Mouse (Mus musculus): Measurements from ENCODE around the gene Wdr43.

The Wdr43 gene

DNA sequence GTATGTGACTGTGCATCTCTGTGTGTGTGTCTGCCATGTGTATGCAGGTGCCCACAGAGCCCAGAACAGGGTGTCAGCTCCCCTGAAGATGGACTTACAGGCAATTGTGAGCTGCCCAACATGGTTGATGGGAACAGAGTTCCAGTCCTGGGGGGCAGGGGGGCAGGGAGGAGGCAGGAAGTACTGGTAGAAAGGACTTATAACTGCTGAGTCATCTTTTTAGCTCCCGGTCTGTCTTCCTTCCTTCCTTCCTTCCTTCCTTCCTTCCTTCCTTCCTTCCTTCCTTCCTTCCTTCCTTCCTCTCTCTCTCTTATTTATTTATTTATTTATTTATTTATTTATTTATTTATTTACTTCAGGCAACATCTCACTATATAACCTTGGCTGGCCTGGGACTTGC lies 48.5 kb downstream of the Wdr43 start:
- no peak for DNase-seq

DNA sequence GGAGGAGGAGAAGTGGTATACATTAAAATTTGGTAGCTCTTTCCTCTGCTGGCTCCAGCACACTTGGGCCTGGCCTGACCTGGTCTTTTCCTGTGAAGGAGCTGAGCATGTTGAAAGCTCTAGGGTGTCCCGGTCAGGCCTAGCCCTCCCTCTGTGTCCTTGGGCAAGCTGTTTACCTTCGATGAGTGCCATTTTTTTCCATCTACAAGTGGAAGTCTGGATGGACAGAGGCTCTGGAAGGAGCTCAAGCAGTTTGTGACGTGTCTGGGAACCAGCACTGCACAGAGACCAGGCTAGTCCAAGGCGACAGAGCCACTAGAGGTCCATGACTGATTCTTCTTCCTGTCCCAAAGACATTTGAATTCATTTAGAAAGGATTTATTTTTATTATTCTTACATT lies 49.5 kb downstream of the Wdr43 start:
- DNase-seq, result no peak

DNA sequence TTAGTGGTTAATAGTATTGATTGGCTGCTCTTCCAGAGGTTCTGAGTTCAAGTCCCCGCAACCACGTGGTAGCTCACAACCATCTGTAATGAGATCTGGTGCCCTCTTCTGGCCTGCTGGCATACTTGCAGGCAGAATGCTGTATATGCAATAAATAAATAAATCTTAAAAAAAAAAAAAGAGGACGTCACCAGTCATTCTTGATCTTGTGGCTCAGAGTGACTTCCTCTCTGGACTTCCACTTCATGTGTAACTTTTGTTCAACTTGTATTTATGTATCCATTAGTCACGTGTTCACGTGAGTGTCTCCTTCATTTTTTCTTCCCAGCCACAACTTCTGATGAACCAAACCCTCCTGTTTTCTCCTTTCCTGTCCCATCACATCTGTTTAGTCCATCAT lies 53.8 kb downstream of the Wdr43 start:
- DNase-seq, result no peak

DNA sequence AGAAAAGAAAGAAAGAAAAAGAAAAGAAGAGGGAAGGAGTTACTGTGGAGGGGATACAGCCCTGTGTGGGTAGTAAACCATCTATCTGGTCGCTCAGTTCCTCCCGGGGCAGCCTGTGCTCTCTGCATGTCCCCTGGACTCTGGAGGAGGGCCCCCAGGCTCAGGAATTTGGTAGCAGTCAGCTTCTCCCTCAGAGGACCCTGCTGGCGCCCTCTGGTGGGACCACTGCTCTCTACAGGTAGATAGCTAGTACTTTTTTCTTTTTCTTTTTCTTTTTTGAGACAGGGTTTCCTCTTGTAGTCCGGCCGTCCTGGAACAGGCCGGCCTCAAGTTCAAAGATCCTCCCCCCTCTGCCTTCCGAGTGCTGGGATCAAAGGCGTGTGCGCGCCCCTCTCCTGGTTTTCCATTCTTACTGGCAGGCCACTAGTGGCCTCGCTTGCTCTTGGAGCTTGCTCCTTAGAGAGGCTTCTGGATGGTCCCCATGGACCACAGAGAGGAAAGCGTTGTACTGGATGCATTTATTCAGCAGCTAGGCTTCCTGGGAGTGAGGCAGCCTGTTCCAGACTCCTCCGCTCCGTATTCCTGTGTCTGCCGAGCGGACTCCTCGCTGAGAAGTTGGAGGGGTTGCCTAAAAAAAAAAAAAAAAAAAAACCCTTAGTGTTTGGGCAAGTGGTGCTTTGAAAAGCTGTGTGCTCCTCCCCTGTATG lies 56.3 kb downstream of the Wdr43 start:
- DNase-seq, result no peak

DNA sequence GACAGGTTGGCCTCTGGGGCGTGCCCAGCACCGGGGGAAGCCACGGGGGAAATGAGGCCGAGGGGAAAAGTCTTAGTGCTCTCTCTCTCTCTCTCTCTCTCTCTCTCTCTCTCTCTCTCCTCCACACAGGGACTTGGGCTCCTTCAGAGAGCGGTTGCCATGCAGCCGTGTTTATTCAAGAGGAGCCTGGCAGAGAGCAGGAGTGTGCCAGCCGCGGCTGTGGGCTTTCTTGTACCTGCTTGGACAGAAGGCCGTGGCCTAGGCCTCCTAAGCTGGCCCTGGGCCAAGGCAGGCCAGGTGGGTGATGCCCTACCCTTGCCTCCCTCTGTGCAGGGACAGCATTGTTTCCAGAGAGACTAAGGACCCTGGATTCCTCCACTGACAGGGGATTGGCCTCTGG lies 57.4 kb downstream of the Wdr43 start, which contains the start of gene Togaram2:
Gene Togaram2 (plus strand): TSS at position 170 of the 400 bp plus-strand sequence.
- no peak for DNase-seq

DNA sequence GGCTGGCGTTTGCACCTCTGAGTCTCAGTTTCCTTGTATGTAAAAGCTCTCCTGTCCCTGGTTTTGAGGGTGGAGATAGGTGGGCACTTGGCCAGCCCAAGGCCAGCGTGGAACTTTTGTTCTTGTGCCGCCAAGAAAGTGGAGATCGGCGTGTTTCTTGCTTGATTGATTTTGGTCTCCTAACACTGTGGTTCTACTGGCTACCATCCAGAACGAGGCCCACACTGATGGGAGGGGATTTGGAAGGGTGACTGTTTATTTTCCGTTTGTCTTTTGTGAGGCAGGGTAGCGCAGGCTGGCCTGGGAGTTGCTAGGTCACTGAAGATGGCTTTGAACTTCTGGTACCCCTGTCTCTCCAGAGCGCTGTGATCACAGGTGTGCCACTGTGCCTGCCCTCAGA lies 58.2 kb downstream of the Wdr43 start:
- no peak for DNase-seq

DNA sequence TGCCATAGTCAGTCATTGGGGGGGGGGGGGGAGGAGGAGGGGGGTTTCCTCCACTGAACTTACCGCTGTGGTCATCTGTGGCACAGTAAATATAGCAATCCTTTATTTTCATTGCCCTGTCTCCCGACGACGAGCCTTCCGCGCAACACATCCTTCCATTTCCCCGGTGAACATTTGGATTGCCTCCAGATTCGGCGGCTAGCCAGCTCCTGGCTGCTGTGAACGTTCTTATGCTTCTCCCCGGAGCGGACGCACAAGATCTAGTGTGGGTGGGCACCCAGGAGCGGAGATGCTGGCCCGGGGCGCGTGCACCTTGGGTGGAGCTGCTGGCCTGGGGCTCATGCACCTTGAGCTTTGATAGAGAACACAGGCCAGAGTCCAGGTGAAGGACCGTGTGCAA lies 59.2 kb downstream of the Wdr43 start:
- DNase-seq, result no peak

DNA sequence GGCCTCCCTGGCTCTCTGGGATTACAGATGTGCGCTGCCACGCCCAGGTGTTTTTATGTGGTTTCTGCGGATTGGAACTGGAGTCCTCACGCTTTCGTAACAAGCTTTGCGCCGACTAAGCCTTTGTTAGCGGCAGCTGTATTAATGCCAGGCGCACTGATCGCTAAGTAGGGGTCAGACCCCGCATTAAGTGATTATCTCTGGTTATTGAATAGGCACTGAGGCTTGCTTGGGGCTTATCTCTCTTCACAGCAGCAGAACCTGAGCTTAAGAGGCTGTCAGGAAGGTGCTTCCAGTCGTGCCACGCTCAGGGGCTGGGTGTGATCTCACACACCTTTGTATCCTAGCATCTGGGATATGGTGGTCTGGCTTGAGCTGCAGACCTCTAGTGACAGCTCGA lies 66.0 kb downstream of the Wdr43 start:
- DNase-seq, result no peak

DNA sequence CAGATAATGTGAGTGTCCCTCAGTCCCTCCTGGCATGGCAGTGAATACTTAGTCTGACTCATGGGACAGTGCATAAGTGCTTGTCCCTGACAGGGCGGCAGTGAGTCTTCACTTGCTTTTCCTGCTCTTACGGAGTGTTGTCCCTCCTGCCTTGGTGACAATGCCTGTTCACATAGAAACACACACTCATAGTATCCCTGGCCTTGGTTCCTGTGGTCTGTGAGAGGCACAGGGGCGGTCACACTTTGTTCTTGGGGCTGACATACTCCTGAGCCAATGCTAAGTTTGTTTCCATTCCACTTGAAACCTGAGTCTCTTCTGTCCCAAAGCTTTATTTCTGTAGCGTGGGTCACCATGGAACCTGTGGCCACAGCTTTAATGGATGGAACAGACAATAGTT lies 66.7 kb downstream of the Wdr43 start:
- DNase-seq, result no peak

DNA sequence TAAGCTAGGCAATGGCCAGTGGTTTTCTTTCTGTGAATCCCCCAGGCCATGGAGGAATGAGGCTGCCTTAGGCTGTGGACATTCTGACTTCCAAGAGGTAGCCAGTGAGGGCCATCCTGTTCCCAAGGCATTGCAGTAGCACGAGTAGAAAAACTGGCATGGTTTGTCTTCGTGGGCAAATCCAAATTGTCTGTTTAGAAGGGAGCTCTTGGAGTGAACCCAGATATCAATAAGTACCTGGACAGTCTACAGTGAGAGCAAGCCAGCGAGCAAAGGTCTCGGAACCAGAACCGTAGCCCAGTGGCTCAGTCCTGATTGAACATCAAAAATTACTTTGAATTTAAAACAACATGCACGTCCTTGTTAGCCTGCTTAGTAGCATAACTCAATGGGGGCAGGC lies 67.6 kb downstream of the Wdr43 start:
- no peak for DNase-seq

DNA sequence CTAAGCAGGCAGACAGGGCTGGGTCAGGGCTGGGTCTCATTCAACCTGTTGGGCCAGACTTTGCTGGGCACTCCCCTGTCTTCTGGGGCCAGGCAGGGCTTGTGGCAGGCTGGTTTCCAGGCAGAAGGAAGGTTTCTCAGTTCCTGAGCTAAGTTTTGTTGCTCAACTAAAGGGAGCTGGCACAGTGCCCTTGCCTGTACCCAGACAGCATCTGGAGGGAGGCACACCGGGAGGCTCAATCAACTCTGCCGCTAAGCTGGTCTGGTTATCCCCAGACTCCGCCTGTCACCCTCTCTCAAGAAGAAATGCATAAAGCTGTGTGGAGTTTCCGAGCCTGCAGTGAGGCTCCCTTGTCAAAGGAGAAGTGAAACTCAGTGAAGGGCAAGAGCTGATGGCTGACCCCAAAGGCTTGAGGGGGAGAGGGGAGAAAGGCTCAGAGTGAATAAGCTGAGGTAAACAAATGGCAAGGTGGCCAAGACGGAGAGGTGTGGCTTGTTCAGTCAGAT lies 68.5 kb downstream of the Wdr43 start:
- peak; percentile 54 for DNase-seq

DNA sequence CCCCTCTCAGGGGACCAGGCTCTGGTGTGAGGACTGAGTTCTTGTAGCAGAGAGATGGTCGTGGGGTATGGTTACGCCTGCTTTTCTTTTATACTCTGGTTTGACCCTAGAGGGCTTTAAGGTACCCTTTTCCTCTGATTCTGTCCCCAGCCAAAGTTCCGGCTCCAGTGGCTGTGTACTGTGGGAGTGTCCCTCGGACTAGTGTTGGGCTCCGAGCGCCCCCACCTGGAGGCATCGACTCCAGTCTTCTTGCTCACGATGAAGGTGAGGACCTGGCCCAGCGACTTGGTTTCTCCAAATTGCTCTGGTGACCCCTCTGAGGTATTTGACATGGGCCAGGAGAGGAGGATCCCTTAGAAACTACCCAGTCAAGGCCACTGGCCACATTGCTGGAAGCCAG lies 71.7 kb downstream of the Wdr43 start:
- no peak for DNase-seq

DNA sequence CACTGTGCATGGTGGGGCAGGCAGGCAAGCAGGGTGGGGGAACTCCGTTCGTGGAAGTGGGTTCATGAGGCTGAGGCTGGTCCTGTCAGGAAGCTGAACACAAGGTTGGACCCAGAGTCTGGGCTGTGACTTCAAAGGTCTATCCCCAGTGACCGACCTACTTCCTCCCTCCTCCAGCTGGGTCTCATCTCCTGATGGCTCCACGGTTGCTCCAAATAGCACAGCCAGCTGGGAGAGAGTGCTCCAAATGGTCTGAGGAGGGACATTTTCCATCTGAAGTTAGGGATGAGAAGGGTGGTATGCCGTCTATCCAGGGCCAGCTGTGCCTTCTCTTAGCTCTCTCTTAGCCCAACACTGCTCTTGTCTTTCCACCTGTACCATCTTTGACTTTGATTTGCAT lies 74.2 kb downstream of the Wdr43 start:
- no peak for DNase-seq

DNA sequence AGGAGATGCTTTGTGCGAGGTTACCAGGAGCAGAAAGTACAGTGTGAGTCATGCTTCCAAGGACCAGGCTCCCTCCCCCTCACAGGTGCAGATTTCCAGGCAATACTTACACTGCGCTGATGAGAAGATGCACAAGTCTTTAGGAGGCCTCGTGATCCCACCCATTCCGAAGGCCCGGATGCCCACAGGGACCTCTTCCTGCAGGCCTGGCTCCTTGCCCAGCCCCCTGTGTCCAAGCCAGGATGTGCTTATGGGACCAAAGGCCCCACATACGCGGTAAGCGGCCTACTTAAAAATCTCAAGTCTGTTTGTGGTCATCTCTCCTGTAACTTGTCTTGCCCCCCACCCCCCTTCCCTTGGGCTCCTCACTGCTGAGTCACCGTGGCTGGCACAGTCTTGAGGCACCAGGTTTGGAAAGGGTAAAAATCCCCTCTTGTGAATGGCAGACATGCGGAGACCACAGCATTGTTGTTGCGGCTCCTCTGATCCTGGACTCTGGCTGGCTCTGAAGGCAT lies 75.7 kb downstream of the Wdr43 start:
- DNase-seq, result peak; percentile 70

DNA sequence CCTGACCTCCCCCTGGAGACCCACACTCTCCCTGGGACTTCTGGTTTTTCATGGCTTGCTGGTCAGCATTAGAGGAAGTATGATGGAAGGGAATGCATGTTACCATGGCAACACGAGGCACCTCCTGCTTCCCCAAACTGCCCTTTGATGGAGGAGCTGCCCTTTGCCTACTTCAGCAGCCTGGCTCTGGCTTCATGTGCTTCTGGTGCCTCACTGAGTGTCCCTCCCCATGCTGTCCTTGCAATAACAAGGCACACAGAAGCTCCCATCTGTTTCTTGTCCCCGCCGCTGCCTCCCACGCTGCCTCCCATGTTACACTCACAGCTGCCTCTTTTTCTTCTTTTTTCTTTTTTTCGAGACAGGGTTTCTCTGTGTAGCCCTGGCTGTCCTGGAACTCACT lies 77.6 kb downstream of the Wdr43 start:
- peak; percentile 82 for DNase-seq

DNA sequence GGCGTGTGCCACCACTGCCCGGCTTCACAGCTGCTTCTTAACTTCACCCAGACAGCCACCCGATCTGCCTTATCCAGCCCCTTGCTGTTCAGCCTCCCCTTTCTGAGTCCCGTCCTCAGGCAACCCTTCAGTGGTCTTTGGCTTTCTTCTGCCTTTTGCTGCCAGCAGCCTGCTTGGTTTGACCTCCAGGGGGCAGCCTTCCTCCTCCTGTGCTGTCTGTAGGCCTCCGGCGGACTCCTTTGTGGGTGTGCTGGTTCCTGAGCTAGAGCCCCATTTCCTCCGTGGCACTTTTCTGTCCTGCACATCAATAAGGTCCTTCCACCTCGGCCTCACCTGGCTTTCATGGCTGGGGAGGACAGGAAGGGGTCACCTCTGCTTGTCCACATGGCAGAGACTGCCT lies 78.1 kb downstream of the Wdr43 start:
- DNase-seq, result no peak

DNA sequence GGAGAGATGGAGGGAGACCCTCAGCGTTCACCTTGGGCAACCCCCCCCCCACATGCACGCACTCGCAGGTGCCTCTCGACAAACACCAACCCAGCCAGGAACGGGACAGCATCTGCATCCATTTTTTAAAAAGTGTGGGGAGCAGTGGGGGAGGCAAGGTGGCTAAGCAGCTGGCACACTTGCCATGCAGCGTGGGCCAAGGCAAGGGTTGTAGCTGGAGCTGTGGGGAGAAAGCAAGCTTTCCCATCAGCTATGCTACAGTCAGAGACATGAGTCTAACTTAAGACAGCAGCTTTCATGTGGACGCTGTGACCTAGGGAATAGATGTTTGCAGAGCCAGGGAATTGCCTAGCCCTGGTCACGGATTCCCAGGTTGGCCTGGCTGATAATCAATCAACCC lies 79.5 kb downstream of the Wdr43 start:
- peak; percentile 63 for DNase-seq

DNA sequence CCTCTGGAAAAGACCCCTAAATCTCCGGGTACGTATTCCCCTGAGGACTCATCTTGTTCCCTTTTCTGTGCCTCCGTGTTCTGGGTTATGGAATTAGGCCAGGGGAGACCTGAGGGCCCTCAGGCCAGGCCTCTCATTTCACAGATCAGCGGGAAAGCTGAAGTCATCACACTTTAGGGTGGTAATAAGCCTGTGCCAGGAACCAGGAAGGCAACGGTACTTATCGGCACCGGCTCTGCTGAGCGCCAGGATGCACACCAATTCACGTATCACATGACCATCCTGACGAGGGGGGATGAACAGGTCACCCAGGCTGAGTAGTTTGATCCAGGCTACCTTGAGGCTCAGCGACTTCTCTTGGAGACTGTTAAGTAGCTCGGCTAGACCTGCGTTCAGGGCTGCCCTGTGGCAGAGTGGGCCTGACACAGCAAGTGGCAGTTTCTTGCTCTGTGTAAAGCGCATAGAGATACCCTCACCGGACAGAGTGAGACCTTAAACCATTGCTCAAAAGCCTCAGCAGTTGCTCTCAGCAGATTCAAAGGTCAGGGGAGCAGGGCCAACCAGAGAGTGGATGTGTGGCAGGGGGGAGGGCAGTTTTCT lies 80.1 kb downstream of the Wdr43 start:
- no peak for DNase-seq

DNA sequence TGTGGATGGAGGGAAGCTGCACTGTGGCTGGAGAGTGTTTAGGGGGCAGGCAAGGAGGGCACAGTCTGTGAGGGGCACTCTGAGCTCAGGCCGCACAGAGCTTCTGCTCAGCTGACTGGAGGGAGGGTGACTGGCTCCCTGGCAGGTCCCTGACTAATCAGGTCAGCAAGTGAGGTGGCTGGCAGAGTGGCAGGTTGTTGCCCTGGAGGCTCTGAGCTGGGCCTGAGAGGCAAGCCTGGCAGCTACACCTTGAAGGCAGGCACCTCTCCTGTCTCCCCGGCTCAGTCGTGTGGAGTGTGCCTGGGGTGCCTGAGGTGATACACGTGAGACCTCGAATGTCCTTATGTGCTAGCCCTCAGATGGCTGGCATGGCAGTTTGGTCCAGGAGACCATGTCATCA lies 80.7 kb downstream of the Wdr43 start:
- no peak for DNase-seq

DNA sequence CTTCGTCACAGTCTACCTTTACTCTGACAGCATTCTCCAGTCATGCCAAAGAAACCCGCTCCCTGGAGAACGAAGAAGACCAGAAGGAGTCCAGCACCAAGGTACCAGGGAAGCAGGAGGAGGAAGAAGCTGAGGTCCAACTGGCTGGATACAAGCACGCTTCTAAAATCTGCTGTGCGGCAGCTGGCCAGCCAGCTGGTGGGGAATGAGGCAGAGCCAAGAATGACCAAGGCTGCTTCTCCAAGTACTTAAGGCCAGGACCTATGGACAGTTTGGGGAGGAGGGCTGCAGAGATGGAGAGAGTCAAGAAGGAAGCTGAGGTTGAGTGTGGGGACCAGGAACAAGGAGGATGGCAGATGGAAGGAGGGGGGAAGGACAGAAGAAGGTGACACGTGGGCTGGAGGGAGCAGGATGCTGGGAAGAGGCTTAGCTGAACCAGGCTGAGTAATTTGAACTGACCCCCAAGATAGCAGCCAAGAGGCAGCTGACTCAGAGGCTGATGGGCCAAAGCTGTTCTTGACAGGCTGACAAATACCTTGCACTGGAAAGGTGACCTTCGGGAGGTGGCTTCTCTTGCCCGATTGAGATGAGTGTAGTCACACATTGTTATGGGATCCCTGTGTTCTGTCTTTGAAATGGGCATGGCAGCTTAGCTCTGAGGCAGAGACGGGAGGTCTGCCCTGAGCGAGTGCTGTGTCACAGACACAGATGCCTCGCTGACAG lies 82.4 kb downstream of the Wdr43 start:
- DNase-seq, result no peak

DNA sequence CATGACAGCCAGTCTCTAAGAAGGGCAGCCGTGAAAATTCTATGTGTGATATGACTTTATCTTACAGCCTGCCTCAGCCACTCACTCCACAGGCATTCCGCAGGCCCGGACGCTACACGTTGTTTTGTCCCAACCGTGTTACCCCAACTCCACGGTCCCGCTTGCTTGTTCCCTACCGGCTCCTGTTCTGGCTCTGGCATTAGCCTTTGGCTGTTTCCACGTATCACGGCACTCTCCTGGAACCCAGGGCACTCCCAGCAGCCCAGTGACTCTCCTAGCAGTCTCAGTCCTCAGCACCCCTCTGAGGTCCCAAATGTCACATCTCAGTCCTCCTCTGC lies 82.9 kb downstream of the Wdr43 start:
- no peak for DNase-seq

DNA sequence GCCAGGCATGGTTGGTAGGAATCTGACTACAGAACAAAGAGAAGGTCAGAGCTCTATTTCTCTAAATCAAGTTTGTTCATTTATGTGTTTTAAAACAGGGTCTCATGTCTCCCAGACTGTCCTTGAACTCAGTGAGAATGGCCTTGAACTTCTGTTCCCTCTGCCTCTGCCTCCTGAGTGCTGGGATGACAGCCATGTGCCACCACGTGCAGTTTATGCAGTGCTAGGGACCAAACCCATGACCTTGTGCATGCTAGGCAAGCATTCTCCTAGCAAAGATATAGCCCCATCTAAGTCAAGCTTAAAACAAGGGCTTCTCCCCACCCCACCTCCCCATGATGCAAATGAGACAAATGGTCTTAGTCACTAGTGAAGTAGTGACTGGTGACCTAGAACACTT lies 89.4 kb downstream of the Wdr43 start:
- no peak for DNase-seq

DNA sequence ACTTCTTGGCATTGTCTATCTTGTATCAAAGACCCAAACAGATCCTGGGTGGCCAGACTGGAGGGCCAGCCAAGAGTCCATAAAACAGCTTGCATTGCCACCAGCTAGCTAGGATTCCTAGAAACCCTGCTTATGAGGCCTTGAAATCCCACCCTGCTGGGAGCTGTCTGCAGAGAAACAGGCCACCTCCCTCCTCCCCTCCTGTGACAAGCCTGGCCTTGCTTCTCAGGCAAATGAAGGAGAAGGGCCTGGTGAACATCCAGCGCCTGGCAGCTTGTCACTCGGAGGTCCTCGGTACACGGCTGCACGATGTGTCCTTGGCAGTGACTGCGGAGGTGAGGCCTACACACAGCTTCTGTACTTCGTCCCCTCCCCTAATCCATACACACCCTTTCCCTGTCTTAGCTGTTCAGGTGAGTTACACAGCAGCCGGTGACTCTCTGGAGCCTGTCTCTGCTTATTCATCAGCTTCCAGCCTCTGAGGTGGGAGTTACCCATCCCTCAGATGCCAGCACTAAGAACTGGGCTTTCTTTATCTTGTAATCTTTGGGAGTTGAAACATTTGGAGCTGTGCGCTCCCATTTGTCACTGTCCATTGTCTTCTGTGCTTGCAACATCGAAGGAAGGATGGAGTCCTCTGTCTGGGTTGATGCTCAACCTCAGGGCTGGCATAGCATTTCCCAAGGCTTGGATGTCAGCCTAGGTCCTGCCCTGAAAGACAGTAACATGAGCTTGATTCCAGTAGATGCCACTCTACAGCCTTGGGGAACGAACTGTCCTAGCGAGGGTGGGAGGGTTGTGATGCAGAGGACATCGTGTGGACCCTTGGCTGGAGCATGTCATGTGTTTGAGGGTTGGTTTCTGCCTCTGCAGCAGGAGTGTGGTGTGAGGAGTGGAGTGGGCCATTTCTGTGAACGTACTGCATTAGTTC lies 90.1 kb downstream of the Wdr43 start:
- DNase-seq, result no peak
